Mouse (Mus musculus) cortical plate, adult 2 months (tissue): ENCODE results near the gene Wdr38. TPM values are rescaled to one million over a fixed set of nuclear protein-coding genes. Genes with fewer than 3 reads are reported as not detected.
A peak's percentile ranks its signal among the peaks of the same experiment; 100 is the strongest.

ENCODE experiments used
- H3K27ac ChIP-seq: fragments of 200-500 bp; 2 replicates; pipeline ENCODE4 v1.5.1; 2012; ENCODE audit warnings: low read length, control low read depth, inconsistent platforms; ENCODE audit not compliant: insufficient read depth
- H3K4me1 ChIP-seq: fragments of 200-500 bp; 2 replicates; pipeline ENCODE4 v1.6.1; 2011; ENCODE audit warnings: low read length; ENCODE audit not compliant: control insufficient read depth, insufficient read depth
- H3K4me3 ChIP-seq: fragments of 200-500 bp; 2 replicates; pipeline ENCODE4 v1.5.1; 2011; ENCODE audit warnings: mild to moderate bottlenecking, low read length, control low read depth; ENCODE audit not compliant: insufficient read depth
- CTCF ChIP-seq: fragments of 200-500 bp; IDR thresholded peaks from 2 replicates; pipeline ENCODE4 v1.5.1; 2011; ENCODE audit warnings: mild to moderate bottlenecking, control low read depth, low read length; ENCODE audit not compliant: insufficient read depth; ENCODE audit errors: extremely low read depth
- POLR2A ChIP-seq: fragments of 200-500 bp; IDR thresholded peaks from 2 replicates; pipeline ENCODE4 v1.6.1; 2011; ENCODE audit warnings: mild to moderate bottlenecking, low read length, control low read depth; ENCODE audit not compliant: insufficient read depth; ENCODE audit errors: extremely low read depth
- polyA plus RNA-seq: library from polyadenylated mRNA; depleted of rRNA; stranded (reverse); fragments of >200 nt; gene quantifications from 2 replicates; pipeline ENCODE4 v1.2.3, GENCODE M21; 2012; rRNA removed

Gene Wdr38
- 1.0 and 1.1 TPM in 2 replicates for polyA plus RNA-seq

DNA sequence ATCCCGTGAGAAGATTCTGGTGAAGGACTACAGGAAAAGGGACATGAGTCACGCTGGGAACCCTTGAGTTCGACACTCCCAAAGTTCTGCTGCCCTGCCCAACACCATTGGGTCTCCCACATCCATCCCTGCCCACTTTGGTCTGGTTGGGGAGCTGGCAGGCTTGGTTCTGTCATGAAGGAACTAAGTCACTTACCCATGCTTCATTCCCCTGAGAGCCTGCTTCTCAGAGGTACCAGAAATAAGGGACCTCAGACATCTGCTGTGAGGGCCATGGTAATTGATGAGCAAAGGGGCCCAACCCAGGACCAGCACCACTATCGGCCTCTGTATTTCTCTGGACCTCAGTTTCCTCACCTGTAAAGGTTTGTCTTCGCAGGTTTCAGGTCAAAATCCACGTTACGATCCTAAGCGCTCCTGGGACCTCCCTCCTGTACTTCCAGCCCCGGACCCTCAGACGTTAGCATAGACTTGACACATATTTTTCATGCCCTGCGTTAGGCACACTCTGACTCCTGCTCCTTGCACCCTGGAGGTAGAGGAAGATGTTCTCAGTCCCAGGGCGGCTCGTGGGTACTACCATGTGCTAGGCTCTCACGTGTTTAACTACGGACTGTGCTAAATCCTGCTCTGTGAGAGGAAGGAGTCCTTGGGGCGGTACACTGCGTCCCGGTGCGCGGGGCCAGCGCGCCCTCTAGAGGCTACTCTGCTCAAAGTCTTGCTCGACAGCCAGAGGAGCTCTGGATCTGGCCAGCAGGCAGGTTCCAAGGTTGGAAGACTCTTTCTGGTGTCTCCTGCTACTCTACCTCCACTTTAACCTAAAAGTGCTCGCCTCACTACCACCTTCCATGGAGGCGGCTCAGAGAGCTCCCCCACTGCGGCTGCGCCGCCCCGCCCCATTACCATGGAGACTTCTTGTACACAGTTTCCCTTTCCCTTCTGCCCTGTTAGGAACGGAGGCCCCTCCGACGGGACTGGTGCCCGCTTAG is at the start of gene Wdr38:
Gene Wdr38, plus strand, starts transcription at position 91 of the 989 bp plus-strand sequence.
- TF ChIP-seq POLR2A: peak; percentile 37; the same call in 1 of the 2 replicates
- peak; percentile 85 for TF ChIP-seq CTCF
- Histone ChIP-seq H3K4me1 (no peaks in the 10 kb centered on the region), H3K4me3 (peak within 1 kb of the TSS; percentile 25), H3K27ac (no peak within 1 kb of the TSS)

- Histone ChIP-seq H3K4me1 (peaks cover 6% of the 10 kb centered on the region), H3K27ac (no peak overlapping the region), H3K4me3 (no peak overlapping the region)
- no peak for TF ChIP-seq CTCF
- no peak for TF ChIP-seq POLR2A
Observed at GRCm38 (mm10) chr2:38947566-38947965, 49.7 kb upstream of the Wdr38 start.

DNA sequence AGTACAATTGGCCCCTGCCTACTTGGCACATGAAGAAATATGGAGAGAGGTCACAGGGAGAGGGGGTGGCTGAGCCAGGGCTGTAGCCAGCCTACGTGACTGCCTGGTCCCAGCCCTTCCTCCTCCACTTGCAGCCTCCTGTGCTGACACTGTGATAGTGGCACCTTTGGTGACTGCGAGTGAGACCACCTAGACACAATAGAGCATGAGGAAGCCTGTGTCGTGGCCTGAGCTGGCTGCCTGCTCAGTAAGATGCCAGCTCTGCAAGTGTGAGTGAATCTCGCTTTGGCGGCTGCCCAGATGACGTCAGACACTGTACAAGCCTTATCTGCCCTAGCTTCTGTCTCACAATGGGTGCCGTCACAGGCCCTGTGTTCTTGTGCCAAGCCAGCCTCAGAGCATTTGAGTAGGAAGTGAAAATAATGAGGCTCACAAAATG is 47.0 kb upstream of the Wdr38 start:
- Histone ChIP-seq H3K4me3 (no peak overlapping the region), H3K4me1 (peaks cover 2% of the 10 kb centered on the region), H3K27ac (peak overlapping the region; percentile 69; the same call in 1 of the 2 replicates)
- TF ChIP-seq CTCF (no peak), POLR2A (no peak)

DNA sequence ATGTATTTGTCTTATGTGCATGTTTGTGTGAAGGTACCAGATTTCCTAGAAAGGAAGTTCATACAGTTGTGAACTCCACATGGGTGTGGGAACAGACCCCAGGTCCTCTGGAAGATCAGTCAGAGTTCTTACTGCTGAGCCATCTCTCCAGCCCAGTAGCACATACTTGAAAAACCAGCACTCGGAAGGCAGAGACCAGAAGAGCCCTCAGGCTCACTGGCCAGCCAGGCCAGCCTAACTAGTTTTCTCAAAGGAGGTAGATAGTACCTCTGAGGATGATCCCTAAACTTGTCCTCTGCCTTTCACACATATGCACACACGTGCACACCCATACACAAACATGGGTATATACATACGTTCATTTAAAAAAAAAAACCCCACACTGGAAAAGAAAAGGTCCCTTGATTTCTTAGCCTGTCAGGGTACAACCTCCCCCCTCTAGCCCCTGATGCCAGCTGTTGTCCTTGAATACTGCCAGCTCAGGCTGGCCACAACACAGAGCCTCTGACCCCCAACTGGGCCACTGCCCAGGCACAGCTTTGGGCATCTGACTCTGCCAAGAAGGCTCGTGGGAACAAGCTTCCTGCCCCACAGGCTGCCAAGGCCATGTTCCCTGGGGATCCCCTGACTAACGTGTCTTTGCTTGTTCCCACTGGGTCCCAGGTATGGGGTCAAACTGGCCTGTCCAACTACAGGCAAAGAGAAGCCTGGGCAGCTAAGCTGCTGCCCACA is 44.0 kb upstream of the Wdr38 start:
- TF ChIP-seq POLR2A (no peak), CTCF (no peak)
- Histone ChIP-seq H3K27ac (no peak overlapping the region), H3K4me1 (peaks cover 2% of the 10 kb centered on the region), H3K4me3 (no peak overlapping the region)

GRCm38 (mm10) chr2:38956062-38956461 is 41.2 kb upstream of the Wdr38 start:
- Histone ChIP-seq H3K4me1 (no peaks in the 10 kb centered on the region), H3K4me3 (no peak overlapping the region), H3K27ac (no peak overlapping the region)
- TF ChIP-seq POLR2A: no peak
- TF ChIP-seq CTCF: no peak

- Histone ChIP-seq H3K27ac (no peak overlapping the region), H3K4me1 (no peaks in the 10 kb centered on the region), H3K4me3 (no peak overlapping the region)
- TF ChIP-seq POLR2A (no peak), CTCF (no peak)
Observed at GRCm38 (mm10) chr2:38957671-38958223, 39.5 kb upstream of the Wdr38 start.

GRCm38 (mm10) chr2:38964198-38964597 is 33.1 kb upstream of the Wdr38 start:
- H3K27ac ChIP-seq: no peak overlapping the region
- no peaks in the 10 kb centered on the region for H3K4me1 ChIP-seq
- no peak for TF ChIP-seq POLR2A
- TF ChIP-seq CTCF: no peak
- no peak overlapping the region for H3K4me3 ChIP-seq

GRCm38 (mm10) chr2:38969650-38970049 is 27.6 kb upstream of the Wdr38 start:
- no peak for TF ChIP-seq POLR2A
- TF ChIP-seq CTCF: no peak
- H3K4me3 ChIP-seq: no peak overlapping the region
- no peak overlapping the region for H3K27ac ChIP-seq
- no peaks in the 10 kb centered on the region for H3K4me1 ChIP-seq

GRCm38 (mm10) chr2:38970057-38970456 is 27.2 kb upstream of the Wdr38 start:
- TF ChIP-seq POLR2A: no peak
- TF ChIP-seq CTCF: no peak
- Histone ChIP-seq H3K27ac (no peak overlapping the region), H3K4me3 (no peak overlapping the region), H3K4me1 (no peaks in the 10 kb centered on the region)

DNA sequence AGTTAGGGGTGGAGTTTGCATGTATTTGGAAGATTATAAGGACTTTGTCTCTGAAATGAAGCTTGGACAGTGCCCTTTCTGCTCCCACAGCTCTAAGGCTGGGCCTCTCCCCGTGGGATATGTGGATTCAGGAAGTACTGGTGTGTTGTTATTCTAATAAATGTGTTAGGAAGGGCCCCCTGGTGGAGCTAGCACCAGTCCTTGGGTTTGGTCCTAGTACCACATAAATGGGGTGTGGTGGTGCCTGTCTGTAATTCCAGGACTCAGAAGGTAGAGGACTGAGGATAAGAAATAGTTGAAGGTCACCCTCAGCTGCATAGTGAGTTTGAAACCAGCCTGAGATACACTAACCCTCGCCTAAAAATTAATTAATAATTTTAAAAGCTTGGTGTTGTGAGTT is 24.1 kb upstream of the Wdr38 start:
- TF ChIP-seq POLR2A (no peak), CTCF (no peak)
- H3K4me3 ChIP-seq: no peak overlapping the region
- H3K4me1 ChIP-seq: peaks cover 1% of the 10 kb centered on the region; the same call in 1 of the 2 replicates
- no peak overlapping the region for H3K27ac ChIP-seq
